Mouse (Mus musculus): ENCODE results near the gene Hdac11. TPM values are rescaled to one million over a fixed set of nuclear protein-coding genes. Genes with fewer than 3 reads are reported as not detected.
"Not testable (repeated sequence)": the region's sequence is repeated elsewhere in the genome, so short reads cannot be mapped to it uniquely, and the experiment has no call there.

The Hdac11 gene
- polyA plus RNA-seq, 1 experiment, result 8.3 TPM

- TF ChIP-seq POLR2A (IDR thresholded peaks at IDR 0.05; ENCODE audit: low read depth, low read length), result no peak
- Histone ChIP-seq H3K27ac (ENCODE audit: insufficient read depth, low read length) (no peak overlapping the region), H3K27me3 (ENCODE audit: control insufficient read depth, insufficient read depth, low read length) (no peaks in the 10 kb centered on the region), H3K4me1 (ENCODE audit: control insufficient read depth, insufficient read depth, insufficient read length) (no peaks in the 10 kb centered on the region), H3K4me3 (ENCODE audit: extremely low read depth, insufficient read depth, insufficient read length) (no peak overlapping the region), H3K36me3 (ENCODE audit: control insufficient read depth, insufficient read depth, low read length) (no peaks in the 10 kb centered on the region)
- DNase-seq (ENCODE audit: low read depth in 1 of 2, low spot score in 2 of 2), result no peak
- 65% methylated on average over 3 of the region's 3 CpGs for WGBS
Observed at GRCm38 (mm10) chr6:91207491-91207890, 51.0 kb downstream of the Hdac11 start.

GRCm38 (mm10) chr6:91209780-91210179, 53.3 kb downstream of the Hdac11 start:
- no peak for DNase-seq (ENCODE audit: low read depth in 1 of 2, low spot score in 2 of 2)
- Histone ChIP-seq H3K27me3 (ENCODE audit: control insufficient read depth, insufficient read depth, low read length) (no peaks in the 10 kb centered on the region), H3K4me3 (ENCODE audit: extremely low read depth, insufficient read depth, insufficient read length) (no peak overlapping the region), H3K36me3 (ENCODE audit: control insufficient read depth, insufficient read depth, low read length) (no peaks in the 10 kb centered on the region), H3K27ac (ENCODE audit: insufficient read depth, low read length) (no peak overlapping the region), H3K4me1 (ENCODE audit: control insufficient read depth, insufficient read depth, insufficient read length) (no peaks in the 10 kb centered on the region)
- TF ChIP-seq CTCF (IDR thresholded peaks at IDR 0.05; ENCODE audit: extremely low read depth, insufficient read depth, insufficient read length, insufficient replicate concordance) (no peak), POLR2A (IDR thresholded peaks at IDR 0.05; ENCODE audit: low read depth, low read length) (no peak)
- 39% methylated on average over 2 of the region's 2 CpGs for WGBS

GRCm38 (mm10) chr6:91210852-91211251, 54.4 kb downstream of the Hdac11 start:
- H3K4me1 ChIP-seq (ENCODE audit: control insufficient read depth, insufficient read depth, insufficient read length), result no peaks in the 10 kb centered on the region
- TF ChIP-seq POLR2A (IDR thresholded peaks at IDR 0.05; ENCODE audit: low read depth, low read length), result no peak
- no peak for TF ChIP-seq CTCF (IDR thresholded peaks at IDR 0.05; ENCODE audit: extremely low read depth, insufficient read depth, insufficient read length, insufficient replicate concordance)
- no peak for DNase-seq (ENCODE audit: low read depth in 1 of 2, low spot score in 2 of 2)
- H3K36me3 ChIP-seq (ENCODE audit: control insufficient read depth, insufficient read depth, low read length), result no peaks in the 10 kb centered on the region
- H3K4me3 ChIP-seq (ENCODE audit: extremely low read depth, insufficient read depth, insufficient read length), result no peak overlapping the region
- H3K27ac ChIP-seq (ENCODE audit: insufficient read depth, low read length), result no peak overlapping the region
- H3K27me3 ChIP-seq (ENCODE audit: control insufficient read depth, insufficient read depth, low read length), result no peaks in the 10 kb centered on the region
- 67% methylated on average over 3 of the region's 3 CpGs for WGBS

- not testable (repeated sequence) for H3K4me3 ChIP-seq (ENCODE audit: extremely low read depth, insufficient read depth, insufficient read length); H3K4me1 ChIP-seq (ENCODE audit: control insufficient read depth, insufficient read depth, insufficient read length); DNase-seq (ENCODE audit: low read depth in 1 of 2, low spot score in 2 of 2); H3K27ac ChIP-seq (ENCODE audit: insufficient read depth, low read length); H3K27me3 ChIP-seq (ENCODE audit: control insufficient read depth, insufficient read depth, low read length); H3K36me3 ChIP-seq (ENCODE audit: control insufficient read depth, insufficient read depth, low read length)
Observed at GRCm38 (mm10) chr6:91212155-91212554, 55.7 kb downstream of the Hdac11 start, which contains the start of gene Fbln2. Gene Fbln2 (plus strand): TSS chr6:91212455.

GRCm38 (mm10) chr6:91212571-91212970, 56.1 kb downstream of the Hdac11 start:
- WGBS, result 6% methylated on average over 29 of the region's 29 CpGs
- Histone ChIP-seq H3K4me1 (ENCODE audit: control insufficient read depth, insufficient read depth, insufficient read length) (no peaks in the 10 kb centered on the region), H3K27me3 (ENCODE audit: control insufficient read depth, insufficient read depth, low read length) (no peaks in the 10 kb centered on the region), H3K4me3 (ENCODE audit: extremely low read depth, insufficient read depth, insufficient read length) (no peak overlapping the region; the same call in 1 of the 2 replicates), H3K36me3 (ENCODE audit: control insufficient read depth, insufficient read depth, low read length) (no peaks in the 10 kb centered on the region), H3K27ac (ENCODE audit: insufficient read depth, low read length) (no peak overlapping the region)
- no peak for TF ChIP-seq CTCF (IDR thresholded peaks at IDR 0.05; ENCODE audit: extremely low read depth, insufficient read depth, insufficient read length, insufficient replicate concordance)
- TF ChIP-seq POLR2A (IDR thresholded peaks at IDR 0.05; ENCODE audit: low read depth, low read length), result no peak
- DNase-seq (ENCODE audit: low read depth in 1 of 2, low spot score in 2 of 2), result no peak

- DNase-seq (ENCODE audit: low read depth in 1 of 2, low spot score in 2 of 2), result no peak
- WGBS, result 70% methylated on average over 21 of the region's 21 CpGs
- no peak for TF ChIP-seq CTCF (IDR thresholded peaks at IDR 0.05; ENCODE audit: extremely low read depth, insufficient read depth, insufficient read length, insufficient replicate concordance)
- TF ChIP-seq POLR2A (IDR thresholded peaks at IDR 0.05; ENCODE audit: low read depth, low read length), result no peak
- no peak overlapping the region for H3K4me3 ChIP-seq (ENCODE audit: extremely low read depth, insufficient read depth, insufficient read length)
- no peak overlapping the region for H3K27ac ChIP-seq (ENCODE audit: insufficient read depth, low read length)
- no peaks in the 10 kb centered on the region for H3K4me1 ChIP-seq (ENCODE audit: control insufficient read depth, insufficient read depth, insufficient read length)
- H3K36me3 ChIP-seq (ENCODE audit: control insufficient read depth, insufficient read depth, low read length), result no peaks in the 10 kb centered on the region
- H3K27me3 ChIP-seq (ENCODE audit: control insufficient read depth, insufficient read depth, low read length), result no peaks in the 10 kb centered on the region
Observed at GRCm38 (mm10) chr6:91213287-91214218, 57.1 kb downstream of the Hdac11 start.

GRCm38 (mm10) chr6:91215454-91215853, 59.0 kb downstream of the Hdac11 start:
- TF ChIP-seq POLR2A (IDR thresholded peaks at IDR 0.05; ENCODE audit: low read depth, low read length), result no peak
- TF ChIP-seq CTCF (IDR thresholded peaks at IDR 0.05; ENCODE audit: extremely low read depth, insufficient read depth, insufficient read length, insufficient replicate concordance), result no peak
- H3K36me3 ChIP-seq (ENCODE audit: control insufficient read depth, insufficient read depth, low read length), result no peaks in the 10 kb centered on the region
- DNase-seq (ENCODE audit: low read depth in 1 of 2, low spot score in 2 of 2), result no peak
- H3K4me1 ChIP-seq (ENCODE audit: control insufficient read depth, insufficient read depth, insufficient read length), result no peaks in the 10 kb centered on the region
- H3K27ac ChIP-seq (ENCODE audit: insufficient read depth, low read length), result no peak overlapping the region
- H3K27me3 ChIP-seq (ENCODE audit: control insufficient read depth, insufficient read depth, low read length), result no peaks in the 10 kb centered on the region
- WGBS, result 84% methylated on average over 1 of the region's 1 CpGs
- no peak overlapping the region for H3K4me3 ChIP-seq (ENCODE audit: extremely low read depth, insufficient read depth, insufficient read length)
